Mouse (Mus musculus): ENCODE results near the gene Lmf1. TPM values are rescaled to one million over a fixed set of nuclear protein-coding genes. Genes with fewer than 3 reads are reported as not detected.

The Lmf1 gene
- polyA plus RNA-seq, 1 experiment, result 22.4 TPM

GRCm38 (mm10) chr17:25668481-25669055 is 89.7 kb downstream of the Lmf1 start:
- Histone ChIP-seq H3K4me1 (ENCODE audit: control insufficient read depth, insufficient read depth, low read length) (no peaks in the 10 kb centered on the region), H3K4me3 (replicated peaks; ENCODE audit: extremely low read depth, low read depth, low read length) (no peak overlapping the region)
- WGBS, result 74% methylated on average over 7 of the region's 7 CpGs
- no peak for DNase-seq
- TF ChIP-seq CTCF (IDR thresholded peaks at IDR 0.05; ENCODE audit: insufficient read depth, low read length), result no peak
- no peak for TF ChIP-seq POLR2A (IDR thresholded peaks at IDR 0.05; ENCODE audit: borderline replicate concordance, extremely low read depth, low read depth, low read length)

GRCm38 (mm10) chr17:25672982-25673381 is 94.1 kb downstream of the Lmf1 start:
- DNase-seq, result no peak
- TF ChIP-seq POLR2A (IDR thresholded peaks at IDR 0.05; ENCODE audit: borderline replicate concordance, extremely low read depth, low read depth, low read length) (no peak), CTCF (IDR thresholded peaks at IDR 0.05; ENCODE audit: insufficient read depth, low read length) (no peak)

GRCm38 (mm10) chr17:25677969-25678368 is 99.1 kb downstream of the Lmf1 start:
- H3K4me3 ChIP-seq (replicated peaks; ENCODE audit: extremely low read depth, low read depth, low read length), result no peak overlapping the region
- DNase-seq, result no peak
- 62% methylated on average over 6 of the region's 6 CpGs for WGBS
- TF ChIP-seq CTCF (IDR thresholded peaks at IDR 0.05; ENCODE audit: insufficient read depth, low read length), result no peak
- no peak for TF ChIP-seq POLR2A (IDR thresholded peaks at IDR 0.05; ENCODE audit: borderline replicate concordance, extremely low read depth, low read depth, low read length)
- no peaks in the 10 kb centered on the region for H3K4me1 ChIP-seq (ENCODE audit: control insufficient read depth, insufficient read depth, low read length)

More at GRCm38 (mm10) chr17:25672982-25673381, 94.1 kb downstream of the Lmf1 start:
- Histone ChIP-seq H3K4me1 (ENCODE audit: control insufficient read depth, insufficient read depth, low read length) (no peaks in the 10 kb centered on the region), H3K4me3 (replicated peaks; ENCODE audit: extremely low read depth, low read depth, low read length) (no peak overlapping the region)

GRCm38 (mm10) chr17:25679818-25680217 is 100.9 kb downstream of the Lmf1 start:
- TF ChIP-seq POLR2A (IDR thresholded peaks at IDR 0.05; ENCODE audit: borderline replicate concordance, extremely low read depth, low read depth, low read length) (no peak), CTCF (IDR thresholded peaks at IDR 0.05; ENCODE audit: insufficient read depth, low read length) (no peak)
- Histone ChIP-seq H3K4me3 (replicated peaks; ENCODE audit: extremely low read depth, low read depth, low read length) (no peak overlapping the region), H3K4me1 (ENCODE audit: control insufficient read depth, insufficient read depth, low read length) (no peaks in the 10 kb centered on the region)
- no peak for DNase-seq
- 19% methylated on average over 5 of the region's 5 CpGs for WGBS

- Histone ChIP-seq H3K4me3 (replicated peaks; ENCODE audit: extremely low read depth, low read depth, low read length) (no peak overlapping the region), H3K4me1 (ENCODE audit: control insufficient read depth, insufficient read depth, low read length) (no peaks in the 10 kb centered on the region)
- DNase-seq, result no peak
- TF ChIP-seq POLR2A (IDR thresholded peaks at IDR 0.05; ENCODE audit: borderline replicate concordance, extremely low read depth, low read depth, low read length), result no peak
- TF ChIP-seq CTCF (IDR thresholded peaks at IDR 0.05; ENCODE audit: insufficient read depth, low read length), result no peak
- WGBS, result 75% methylated on average over 4 of the region's 4 CpGs
These were observed 102.8 kb downstream of the Lmf1 start for GRCm38 (mm10) chr17:25681636-25682035.

GRCm38 (mm10) chr17:25686323-25686722 is 107.4 kb downstream of the Lmf1 start:
- 36% methylated on average over 7 of the region's 7 CpGs for WGBS
- TF ChIP-seq CTCF (IDR thresholded peaks at IDR 0.05; ENCODE audit: insufficient read depth, low read length), result no peak
- no peak for TF ChIP-seq POLR2A (IDR thresholded peaks at IDR 0.05; ENCODE audit: borderline replicate concordance, extremely low read depth, low read depth, low read length)
- DNase-seq, result no peak
- Histone ChIP-seq H3K4me1 (ENCODE audit: control insufficient read depth, insufficient read depth, low read length) (no peaks in the 10 kb centered on the region), H3K4me3 (replicated peaks; ENCODE audit: extremely low read depth, low read depth, low read length) (no peak overlapping the region)

- DNase-seq, result no peak
- no peaks in the 10 kb centered on the region for H3K4me1 ChIP-seq (ENCODE audit: control insufficient read depth, insufficient read depth, low read length)
- no peak for TF ChIP-seq POLR2A (IDR thresholded peaks at IDR 0.05; ENCODE audit: borderline replicate concordance, extremely low read depth, low read depth, low read length)
- TF ChIP-seq CTCF (IDR thresholded peaks at IDR 0.05; ENCODE audit: insufficient read depth, low read length), result no peak
- H3K4me3 ChIP-seq (replicated peaks; ENCODE audit: extremely low read depth, low read depth, low read length), result no peak overlapping the region
- WGBS, result 79% methylated on average over 4 of the region's 4 CpGs
These were observed 110.0 kb downstream of the Lmf1 start for GRCm38 (mm10) chr17:25688922-25689321.

- H3K4me3 ChIP-seq (replicated peaks; ENCODE audit: extremely low read depth, low read depth, low read length), result no peak overlapping the region
- TF ChIP-seq CTCF (IDR thresholded peaks at IDR 0.05; ENCODE audit: insufficient read depth, low read length) (no peak), POLR2A (IDR thresholded peaks at IDR 0.05; ENCODE audit: borderline replicate concordance, extremely low read depth, low read depth, low read length) (no peak)
- 21% methylated on average over 1 of the region's 1 CpGs for WGBS
- no peak for DNase-seq
- H3K4me1 ChIP-seq (ENCODE audit: control insufficient read depth, insufficient read depth, low read length), result no peaks in the 10 kb centered on the region
These were observed 117.4 kb downstream of the Lmf1 start for GRCm38 (mm10) chr17:25696263-25696662.

GRCm38 (mm10) chr17:25698446-25698845 is 119.6 kb downstream of the Lmf1 start:
- peak; percentile 52 for DNase-seq
- TF ChIP-seq POLR2A (IDR thresholded peaks at IDR 0.05; ENCODE audit: borderline replicate concordance, extremely low read depth, low read depth, low read length), result no peak
- peak; percentile 55 for TF ChIP-seq CTCF (IDR thresholded peaks at IDR 0.05; ENCODE audit: insufficient read depth, low read length)
- H3K4me1 ChIP-seq (ENCODE audit: control insufficient read depth, insufficient read depth, low read length), result no peaks in the 10 kb centered on the region
- 11% methylated on average over 7 of the region's 7 CpGs for WGBS
- H3K4me3 ChIP-seq (replicated peaks; ENCODE audit: extremely low read depth, low read depth, low read length), result no peak overlapping the region

- TF ChIP-seq CTCF (IDR thresholded peaks at IDR 0.05; ENCODE audit: insufficient read depth, low read length) (no peak), POLR2A (IDR thresholded peaks at IDR 0.05; ENCODE audit: borderline replicate concordance, extremely low read depth, low read depth, low read length) (no peak)
- Histone ChIP-seq H3K4me3 (replicated peaks; ENCODE audit: extremely low read depth, low read depth, low read length) (no peak overlapping the region), H3K4me1 (ENCODE audit: control insufficient read depth, insufficient read depth, low read length) (no peaks in the 10 kb centered on the region)
- WGBS, result 55% methylated on average over 9 of the region's 9 CpGs
- no peak for DNase-seq
These were observed 122.1 kb downstream of the Lmf1 start for GRCm38 (mm10) chr17:25700863-25701496.

All from lung, adult 2 months (tissue).